Mouse (Mus musculus): ENCODE measurements around the gene 2810004N23Rik. TPM values are rescaled to one million over a fixed set of nuclear protein-coding genes. Genes with fewer than 3 reads are reported as not detected.

2810004N23Rik gene
- polyA plus RNA-seq, 1 experiment from 2014 or later, result 41.9 TPM

- Histone ChIP-seq H3K9ac (ENCODE audit: low read length) (no peak overlapping the region), H3K27me3 (ENCODE audit: control insufficient read depth, insufficient read depth, low read length) (no peaks in the 10 kb centered on the region), H3K36me3 (ENCODE audit: control insufficient read depth, insufficient read depth, low read length) (no peaks in the 10 kb centered on the region), H3K9me3 (ENCODE audit: control insufficient read depth, low read length) (peaks cover 7% of the 10 kb centered on the region), H3K4me2 (ENCODE audit: low read length) (no peak overlapping the region), H3K4me3 (ENCODE audit: control insufficient read depth in 1 of 2, insufficient read depth in 1 of 2, low read depth in 1 of 2, low read length in 2 of 2) (no peak overlapping the region), H3K27ac (replicated peaks in 1 of 2; ENCODE audit: control insufficient read depth in 1 of 2, insufficient read depth in 1 of 2, low read depth in 2 of 2, low read length in 2 of 2) (no peak overlapping the region), H3K4me1 (ENCODE audit: control insufficient read depth in 2 of 2, insufficient read depth in 2 of 2, low read length in 2 of 2) (peaks cover 0 to 4% of the 10 kb centered on the region in 2 experiments; a peak in 1 of 4 replicates)
- WGBS, result 73% methylated on average over 6 of the region's 6 CpGs
- ATAC-seq (ENCODE audit: insufficient number of reproducible peaks, insufficient read depth, low FRiP score, low read depth), result no peak
Observed at GRCm38 (mm10) chr8:124819612-124820115, 43.3 kb downstream of the 2810004N23Rik start.

- H3K36me3 ChIP-seq (ENCODE audit: control insufficient read depth, insufficient read depth, low read length), result no peaks in the 10 kb centered on the region
- H3K9me3 ChIP-seq (ENCODE audit: control insufficient read depth, low read length), result peaks cover 7% of the 10 kb centered on the region
- no peak overlapping the region for H3K4me2 ChIP-seq (ENCODE audit: low read length)
- no peak for ATAC-seq (ENCODE audit: insufficient number of reproducible peaks, insufficient read depth, low FRiP score, low read depth)
- H3K4me3 ChIP-seq (ENCODE audit: control insufficient read depth in 1 of 2, insufficient read depth in 1 of 2, low read depth in 1 of 2, low read length in 2 of 2), result no peak overlapping the region
- no peak overlapping the region for H3K9ac ChIP-seq (ENCODE audit: low read length)
- peaks cover 0 to 4% of the 10 kb centered on the region in 2 experiments; a peak in 1 of 4 replicates for H3K4me1 ChIP-seq (ENCODE audit: control insufficient read depth in 2 of 2, insufficient read depth in 2 of 2, low read length in 2 of 2)
- no peaks in the 10 kb centered on the region for H3K27me3 ChIP-seq (ENCODE audit: control insufficient read depth, insufficient read depth, low read length)
- H3K27ac ChIP-seq (replicated peaks in 1 of 2; ENCODE audit: control insufficient read depth in 1 of 2, insufficient read depth in 1 of 2, low read depth in 2 of 2, low read length in 2 of 2), result no peak overlapping the region
- 69% methylated on average over 3 of the region's 3 CpGs for WGBS
Observed at GRCm38 (mm10) chr8:124817361-124817760, 45.6 kb downstream of the 2810004N23Rik start.

GRCm38 (mm10) chr8:124816866-124817265, 46.1 kb downstream of the 2810004N23Rik start:
- Histone ChIP-seq H3K4me1 (ENCODE audit: control insufficient read depth in 2 of 2, insufficient read depth in 2 of 2, low read length in 2 of 2) (peaks cover 0 to 4% of the 10 kb centered on the region in 2 experiments; a peak in 1 of 4 replicates), H3K4me2 (ENCODE audit: low read length) (no peak overlapping the region), H3K36me3 (ENCODE audit: control insufficient read depth, insufficient read depth, low read length) (no peaks in the 10 kb centered on the region), H3K27ac (replicated peaks in 1 of 2; ENCODE audit: control insufficient read depth in 1 of 2, insufficient read depth in 1 of 2, low read depth in 2 of 2, low read length in 2 of 2) (no peak overlapping the region), H3K27me3 (ENCODE audit: control insufficient read depth, insufficient read depth, low read length) (no peaks in the 10 kb centered on the region), H3K9ac (ENCODE audit: low read length) (no peak overlapping the region), H3K4me3 (ENCODE audit: control insufficient read depth in 1 of 2, insufficient read depth in 1 of 2, low read depth in 1 of 2, low read length in 2 of 2) (no peak overlapping the region), H3K9me3 (ENCODE audit: control insufficient read depth, low read length) (peaks cover 7% of the 10 kb centered on the region)
- no peak for ATAC-seq (ENCODE audit: insufficient number of reproducible peaks, insufficient read depth, low FRiP score, low read depth)
- WGBS, result 89% methylated on average over 11 of the region's 11 CpGs

GRCm38 (mm10) chr8:124815870-124816269, 47.0 kb downstream of the 2810004N23Rik start:
- Histone ChIP-seq H3K4me1 (ENCODE audit: control insufficient read depth in 2 of 2, insufficient read depth in 2 of 2, low read length in 2 of 2) (peaks cover 0 to 4% of the 10 kb centered on the region in 2 experiments; a peak in 1 of 4 replicates), H3K4me3 (ENCODE audit: control insufficient read depth in 1 of 2, insufficient read depth in 1 of 2, low read depth in 1 of 2, low read length in 2 of 2) (no peak overlapping the region), H3K9me3 (ENCODE audit: control insufficient read depth, low read length) (peaks cover 7% of the 10 kb centered on the region), H3K9ac (ENCODE audit: low read length) (no peak overlapping the region), H3K27me3 (ENCODE audit: control insufficient read depth, insufficient read depth, low read length) (no peaks in the 10 kb centered on the region), H3K4me2 (ENCODE audit: low read length) (no peak overlapping the region), H3K27ac (replicated peaks in 1 of 2; ENCODE audit: control insufficient read depth in 1 of 2, insufficient read depth in 1 of 2, low read depth in 2 of 2, low read length in 2 of 2) (no peak overlapping the region), H3K36me3 (ENCODE audit: control insufficient read depth, insufficient read depth, low read length) (no peaks in the 10 kb centered on the region)
- 86% methylated on average over 12 of the region's 12 CpGs for WGBS
- no peak for ATAC-seq (ENCODE audit: insufficient number of reproducible peaks, insufficient read depth, low FRiP score, low read depth)

- Histone ChIP-seq H3K9ac (ENCODE audit: low read length) (no peak overlapping the region), H3K27ac (replicated peaks in 1 of 2; ENCODE audit: control insufficient read depth in 1 of 2, insufficient read depth in 1 of 2, low read depth in 2 of 2, low read length in 2 of 2) (no peak overlapping the region), H3K4me1 (ENCODE audit: control insufficient read depth in 2 of 2, insufficient read depth in 2 of 2, low read length in 2 of 2) (no peaks in the 10 kb centered on the region), H3K4me3 (ENCODE audit: control insufficient read depth in 1 of 2, insufficient read depth in 1 of 2, low read depth in 1 of 2, low read length in 2 of 2) (no peak overlapping the region), H3K36me3 (ENCODE audit: control insufficient read depth, insufficient read depth, low read length) (no peaks in the 10 kb centered on the region), H3K27me3 (ENCODE audit: control insufficient read depth, insufficient read depth, low read length) (no peaks in the 10 kb centered on the region), H3K4me2 (ENCODE audit: low read length) (no peak overlapping the region), H3K9me3 (ENCODE audit: control insufficient read depth, low read length) (peaks cover 7% of the 10 kb centered on the region)
- no peak for ATAC-seq (ENCODE audit: insufficient number of reproducible peaks, insufficient read depth, low FRiP score, low read depth)
- WGBS, result 50% methylated on average over 4 of the region's 4 CpGs
Observed at GRCm38 (mm10) chr8:124813326-124813725, 49.6 kb downstream of the 2810004N23Rik start.

GRCm38 (mm10) chr8:124810689-124811394, 52.1 kb downstream of the 2810004N23Rik start:
- no peak for ATAC-seq (ENCODE audit: insufficient number of reproducible peaks, insufficient read depth, low FRiP score, low read depth)
- 35% methylated on average over 9 of the region's 9 CpGs for WGBS

GRCm38 (mm10) chr8:124810056-124810610, 52.8 kb downstream of the 2810004N23Rik start:
- Histone ChIP-seq H3K27me3 (ENCODE audit: control insufficient read depth, insufficient read depth, low read length) (no peaks in the 10 kb centered on the region), H3K36me3 (ENCODE audit: control insufficient read depth, insufficient read depth, low read length) (no peaks in the 10 kb centered on the region), H3K9ac (ENCODE audit: low read length) (no peak overlapping the region), H3K4me2 (ENCODE audit: low read length) (no peak overlapping the region), H3K4me3 (ENCODE audit: control insufficient read depth in 1 of 2, insufficient read depth in 1 of 2, low read depth in 1 of 2, low read length in 2 of 2) (no peak overlapping the region), H3K27ac (replicated peaks in 1 of 2; ENCODE audit: control insufficient read depth in 1 of 2, insufficient read depth in 1 of 2, low read depth in 2 of 2, low read length in 2 of 2) (no peak overlapping the region), H3K9me3 (ENCODE audit: control insufficient read depth, low read length) (no peaks in the 10 kb centered on the region), H3K4me1 (ENCODE audit: control insufficient read depth in 2 of 2, insufficient read depth in 2 of 2, low read length in 2 of 2) (no peaks in the 10 kb centered on the region)
- 56% methylated on average over 5 of the region's 5 CpGs for WGBS
- ATAC-seq (ENCODE audit: insufficient number of reproducible peaks, insufficient read depth, low FRiP score, low read depth), result no peak

More at GRCm38 (mm10) chr8:124810689-124811394, 52.1 kb downstream of the 2810004N23Rik start:
- no peak overlapping the region for H3K9ac ChIP-seq (ENCODE audit: low read length)
- no peaks in the 10 kb centered on the region for H3K9me3 ChIP-seq (ENCODE audit: control insufficient read depth, low read length)
- H3K36me3 ChIP-seq (ENCODE audit: control insufficient read depth, insufficient read depth, low read length), result no peaks in the 10 kb centered on the region
- H3K4me1 ChIP-seq (ENCODE audit: control insufficient read depth in 2 of 2, insufficient read depth in 2 of 2, low read length in 2 of 2), result no peaks in the 10 kb centered on the region
- H3K27me3 ChIP-seq (ENCODE audit: control insufficient read depth, insufficient read depth, low read length), result no peaks in the 10 kb centered on the region
- H3K27ac ChIP-seq (replicated peaks in 1 of 2; ENCODE audit: control insufficient read depth in 1 of 2, insufficient read depth in 1 of 2, low read depth in 2 of 2, low read length in 2 of 2), result no peak overlapping the region
- no peak overlapping the region for H3K4me2 ChIP-seq (ENCODE audit: low read length)
- H3K4me3 ChIP-seq (ENCODE audit: control insufficient read depth in 1 of 2, insufficient read depth in 1 of 2, low read depth in 1 of 2, low read length in 2 of 2), result no peak overlapping the region

Measured in heart, embryonic 14.5 days (tissue).